Mouse (Mus musculus) lung, adult 2 months (tissue): ENCODE measurements around the gene Ces1b. TPM values are rescaled to one million over a fixed set of nuclear protein-coding genes. Genes with fewer than 3 reads are reported as not detected.

Experiments used
- DNase-seq: peaks from one replicate; pipeline ENCODE4 v3.0.0; 2022
- H3K4me1 ChIP-seq: fragments of 200-500 bp; 2 replicates; pipeline ENCODE4 v1.6.1; 2011; ENCODE audit warnings: low read length; ENCODE audit not compliant: control insufficient read depth, insufficient read depth
- H3K4me3 ChIP-seq: fragments of 200-500 bp; replicated peaks from 2 replicates; pipeline ENCODE3; 2011; ENCODE audit warnings: low read depth, mild to moderate bottlenecking, control low read depth, low read length; ENCODE audit errors: extremely low read depth
- CTCF ChIP-seq: fragments of 200-500 bp; IDR thresholded peaks from 2 replicates; pipeline ENCODE4 v1.5.1; 2011; ENCODE audit warnings: mild to moderate bottlenecking, low read length, control low read depth; ENCODE audit not compliant: insufficient read depth
- POLR2A ChIP-seq: fragments of 200-500 bp; IDR thresholded peaks from 2 replicates; pipeline ENCODE4 v1.6.1; 2011; ENCODE audit warnings: low read depth, mild to moderate bottlenecking, control low read depth, low read length, borderline replicate concordance; ENCODE audit errors: extremely low read depth
- WGBS: fragments of 180-500 bp; shearing (Covaris S2); methylation state at CpG from one replicate; pipeline ENCODE4 v1.1.7; 2018; 5-methylcytosine and 5-hydroxymethylcytosine counted together
- polyA plus RNA-seq: library from polyadenylated mRNA; depleted of rRNA; stranded (reverse); fragments of >200 nt; gene quantifications from 2 replicates; pipeline ENCODE4 v1.2.3, GENCODE M21; 2012; rRNA removed

Gene Ces1b
- 0.20 and 3.4 TPM in 2 replicates for polyA plus RNA-seq

GRCm38 (mm10) chr8:93079887-93080286, at the start of gene Ces1b:
TSS of gene Ces1b (minus strand) at chr8:93080017.
- TF ChIP-seq POLR2A: no peak
- DNase-seq: no peak
- no peak within 1 kb of the TSS for H3K4me3 ChIP-seq
- no peaks in the 10 kb centered on the region for H3K4me1 ChIP-seq
- WGBS: 37% methylated on average over 2 of the region's 2 CpGs

DNA sequence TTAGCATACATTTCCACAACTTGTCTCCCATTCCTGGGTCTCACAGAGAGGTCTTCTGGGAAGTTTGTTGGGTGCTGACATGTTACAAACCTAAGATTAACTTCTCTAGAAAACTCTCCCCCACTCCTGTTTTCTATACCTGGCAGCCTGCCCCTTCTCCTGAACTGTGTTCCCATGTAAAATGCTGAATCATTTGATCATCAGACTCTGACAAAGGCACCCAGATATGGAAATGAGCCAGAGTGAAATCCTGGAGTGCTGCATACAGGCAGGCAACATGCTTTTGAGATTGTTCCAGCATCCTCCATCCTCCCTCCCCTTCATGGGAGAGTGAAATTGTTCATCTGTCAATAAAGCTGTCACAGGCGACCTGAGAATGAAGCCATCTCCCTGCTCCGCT, 46.7 kb upstream of the Ces1b start:
- TF ChIP-seq POLR2A: no peak
- no peak overlapping the region for H3K4me3 ChIP-seq
- DNase-seq: no peak
- WGBS: 69% methylated on average over 2 of the region's 2 CpGs
- H3K4me1 ChIP-seq: no peaks in the 10 kb centered on the region

DNA sequence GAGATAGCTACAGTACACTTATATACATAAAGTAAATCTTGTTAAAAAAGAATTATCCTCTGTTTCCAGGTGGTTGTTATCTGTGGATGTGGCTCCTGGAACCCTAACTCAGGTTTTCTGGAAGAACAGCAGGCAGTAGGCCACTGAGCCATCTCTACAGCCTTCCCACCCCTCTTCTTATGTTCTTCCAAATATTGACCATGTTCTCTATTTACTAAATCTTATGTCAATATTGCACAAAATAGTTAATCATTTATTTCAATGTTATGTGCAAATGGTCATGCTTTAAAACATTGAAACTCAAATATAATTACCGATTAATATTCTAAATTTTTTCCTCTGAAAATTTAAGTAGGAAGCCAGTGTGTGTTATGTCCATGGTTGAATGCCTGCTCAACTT, 42.2 kb upstream of the Ces1b start:
- H3K4me3 ChIP-seq: no peak overlapping the region
- DNase-seq: no peak
- 93% methylated on average over 1 of the region's 1 CpGs for WGBS
- TF ChIP-seq CTCF (no peak), POLR2A (no peak)
- no peaks in the 10 kb centered on the region for H3K4me1 ChIP-seq

GRCm38 (mm10) chr8:93095376-93095775, 15.6 kb upstream of the Ces1b start:
- no peak overlapping the region for H3K4me3 ChIP-seq
- peak; percentile 17 for DNase-seq
- H3K4me1 ChIP-seq: no peaks in the 10 kb centered on the region
- TF ChIP-seq CTCF: no peak
- no peak for TF ChIP-seq POLR2A

- DNase-seq: no peak
- 29% methylated on average over 1 of the region's 1 CpGs for WGBS
- TF ChIP-seq POLR2A: no peak
- TF ChIP-seq CTCF: no peak
- no peak overlapping the region for H3K4me3 ChIP-seq
- no peaks in the 10 kb centered on the region for H3K4me1 ChIP-seq
Measured at GRCm38 (mm10) chr8:93091324-93091723, 11.5 kb upstream of the Ces1b start.

DNA sequence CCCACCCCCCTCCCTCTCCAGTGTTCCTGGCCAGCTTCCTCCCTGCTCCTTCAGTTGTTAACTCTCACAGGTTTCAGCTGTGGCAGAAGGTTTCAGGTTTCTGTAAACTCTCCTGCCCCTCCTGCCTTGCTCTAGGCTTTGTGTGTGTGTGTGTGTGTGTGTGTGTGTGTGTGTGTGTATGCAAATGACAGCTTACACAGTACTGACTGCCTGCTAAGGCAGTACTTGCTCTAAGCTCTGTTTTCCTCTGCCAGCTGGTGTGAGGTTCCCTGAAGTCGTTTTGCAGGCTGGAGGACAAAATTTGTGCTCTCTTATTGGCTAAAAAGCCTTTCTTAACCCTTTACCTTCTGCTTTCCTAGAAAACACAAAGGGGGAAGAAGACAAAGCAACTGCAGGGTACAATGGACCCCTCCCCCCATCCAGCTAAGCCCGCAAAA, 8.9 kb upstream of the Ces1b start:
- WGBS: 2% methylated on average over 2 of the region's 2 CpGs
- TF ChIP-seq POLR2A (no peak), CTCF (no peak)
- Histone ChIP-seq H3K4me1 (no peaks in the 10 kb centered on the region), H3K4me3 (no peak overlapping the region)
- DNase-seq: no peak

- no peak for TF ChIP-seq CTCF
- TF ChIP-seq POLR2A: no peak
- Histone ChIP-seq H3K4me3 (no peak overlapping the region), H3K4me1 (no peaks in the 10 kb centered on the region)
- WGBS: 26% methylated on average over 7 of the region's 7 CpGs
- no peak for DNase-seq
Measured at GRCm38 (mm10) chr8:93088193-93088592, 8.4 kb upstream of the Ces1b start.

- no peak for TF ChIP-seq CTCF
- no peak for TF ChIP-seq POLR2A
- no peaks in the 10 kb centered on the region for H3K4me1 ChIP-seq
- 77% methylated on average over 4 of the region's 4 CpGs for WGBS
- no peak for DNase-seq
- no peak overlapping the region for H3K4me3 ChIP-seq
Measured at GRCm38 (mm10) chr8:93075251-93075650, 4.6 kb downstream of the Ces1b start.

- Histone ChIP-seq H3K4me1 (no peaks in the 10 kb centered on the region), H3K4me3 (no peak overlapping the region)
- TF ChIP-seq CTCF (no peak), POLR2A (no peak)
- WGBS: 66% methylated on average over 3 of the region's 3 CpGs
- no peak for DNase-seq
Measured at GRCm38 (mm10) chr8:93063416-93064117, 16.2 kb downstream of the Ces1b start.

DNA sequence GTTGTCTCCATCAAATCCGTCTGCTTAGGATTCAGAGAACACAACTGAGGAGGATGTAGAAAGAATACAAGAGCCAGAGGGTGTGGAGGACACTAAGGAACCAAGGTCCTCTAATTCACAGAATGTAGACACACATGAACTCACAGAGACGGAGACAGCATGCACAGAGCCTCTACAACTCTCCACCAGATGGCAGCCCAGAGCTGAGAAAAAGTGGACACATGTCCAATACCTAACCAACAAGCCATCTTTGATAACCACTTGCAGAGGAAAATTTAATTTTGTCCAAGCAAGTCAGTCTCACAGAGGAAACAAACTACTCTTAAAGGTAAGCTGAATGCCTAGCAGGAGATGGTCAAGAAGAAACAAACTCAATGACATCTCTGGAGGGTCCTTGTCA, 20.6 kb downstream of the Ces1b start:
- Histone ChIP-seq H3K4me1 (no peaks in the 10 kb centered on the region), H3K4me3 (no peak overlapping the region)
- WGBS: 16% methylated on average over 2 of the region's 2 CpGs
- TF ChIP-seq CTCF (peak; percentile 71), POLR2A (no peak)
- DNase-seq: peak; percentile 50

DNA sequence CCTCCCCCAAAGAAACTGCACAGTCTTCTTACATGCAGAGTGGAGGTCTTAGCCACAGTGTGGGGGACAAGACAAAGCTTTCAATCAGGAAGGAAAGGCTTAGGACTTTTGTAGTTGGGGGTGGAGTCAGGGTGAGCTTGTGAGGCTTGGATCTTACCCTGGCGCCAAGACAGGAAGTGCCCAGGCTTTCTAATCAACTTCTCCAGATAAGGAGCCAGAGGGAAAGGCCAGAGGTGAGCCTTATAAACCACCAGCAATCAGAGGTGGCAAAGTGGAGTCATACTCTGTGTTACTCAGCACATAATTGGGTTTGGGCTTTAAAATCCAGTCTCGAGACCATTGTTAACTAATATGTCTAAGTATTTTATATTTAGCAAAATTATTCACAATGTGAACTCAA, 24.6 kb downstream of the Ces1b start:
- Histone ChIP-seq H3K4me1 (no peaks in the 10 kb centered on the region), H3K4me3 (no peak overlapping the region)
- DNase-seq: no peak
- WGBS: 38% methylated on average over 2 of the region's 2 CpGs
- no peak for TF ChIP-seq CTCF
- TF ChIP-seq POLR2A: no peak
